Comparison of ENCODE assay signal across 24 mouse cellular contexts in genomic region chr9:61841222-61841621, GRCm38 (mm10).
"Had no signal": no experiment of that assay in that cellular context is flagged by ENCODE, and none has a peak within 500 bp of the region (broad histone marks: within the 10 kb centered on the region; RNA-seq: fewer than 3 reads in every experiment).

No protein-coding gene starts in this region.

- H3K9me3 ChIP-seq: intestine, embryonic 15.5 days; kidney, embryonic 15.5 days; limb, embryonic 10.5 days; limb, embryonic 13.5 days; liver, embryonic 13.5 days; megakaryocyte, embryonic 14.5 days; midbrain, embryonic 10.5 days; midbrain, embryonic 13.5 days; neural tube, embryonic 13.5 days had no signal

- H3K4me2 ChIP-seq: intestine, embryonic 15.5 days; kidney, embryonic 15.5 days; limb, embryonic 13.5 days; liver, embryonic 13.5 days; midbrain, embryonic 13.5 days; neural tube, embryonic 13.5 days had no signal

- DNase-seq: kidney, adult 11 months; kidney, adult 8-10 months; kidney, postnatal 10 days; kidney, postnatal 36 days; layer of hippocampus, postnatal 36 days; liver, embryonic 13.5 days; lung, postnatal 14 days; retina, postnatal 1 day; right cerebral cortex, postnatal 25 days; thymus, adult 2 months; thymus, postnatal 14 days; thymus, postnatal 4 days had no signal

- H3K4me1 ChIP-seq: intestine, embryonic 15.5 days; limb, embryonic 10.5 days; megakaryocyte, embryonic 14.5 days; midbrain, embryonic 13.5 days; neural tube, embryonic 13.5 days had no signal

- H3K27me3 ChIP-seq: intestine, embryonic 15.5 days; kidney, embryonic 15.5 days; limb, embryonic 13.5 days; liver, embryonic 13.5 days; midbrain, embryonic 13.5 days; neural tube, embryonic 13.5 days had no signal

- H3K4me3 ChIP-seq: intestine, embryonic 15.5 days; kidney, embryonic 15.5 days; left cerebral cortex, adult 2 months; limb, embryonic 10.5 days; limb, embryonic 13.5 days; liver, embryonic 13.5 days; megakaryocyte, embryonic 14.5 days; midbrain, embryonic 10.5 days; midbrain, embryonic 13.5 days; myocyte; neural tube, embryonic 13.5 days had no signal

- H3K27ac ChIP-seq: intestine, embryonic 15.5 days; kidney, embryonic 15.5 days; left cerebral cortex, adult 2 months; limb, embryonic 10.5 days; limb, embryonic 13.5 days; liver, embryonic 13.5 days; midbrain, embryonic 10.5 days; midbrain, embryonic 13.5 days; neural tube, embryonic 13.5 days had no signal

- H3K36me3 ChIP-seq: intestine, embryonic 15.5 days; kidney, embryonic 15.5 days; limb, embryonic 10.5 days; limb, embryonic 13.5 days; liver, embryonic 13.5 days; midbrain, embryonic 10.5 days; midbrain, embryonic 13.5 days; neural tube, embryonic 13.5 days had no signal

- H3K9ac ChIP-seq: intestine, embryonic 15.5 days; kidney, embryonic 15.5 days; limb, embryonic 13.5 days; liver, embryonic 13.5 days; midbrain, embryonic 13.5 days; neural tube, embryonic 13.5 days had no signal

- ATAC-seq: hindbrain, embryonic 16.5 days; intestine, embryonic 15.5 days; midbrain, embryonic 13.5 days; midbrain, embryonic 16.5 days had no signal
